Mouse (Mus musculus) heart, adult 2 months (tissue): Measurements from ENCODE around the gene Gm21970. TPM values are rescaled to one million over a fixed set of nuclear protein-coding genes. Genes with fewer than 3 reads are reported as not detected.

Experiments used
- DNase-seq, 2 experiments: peaks; one replicate each; pipeline ENCODE4 v3.0.0; 2021
- H3K27ac ChIP-seq: fragments of 200-600 bp; 2 replicates; pipeline ENCODE4 v1.8.1; 2022
- H3K27me3 ChIP-seq: fragments of 200-500 bp; 2 replicates; pipeline ENCODE4 v1.6.1; 2012; ENCODE audit warnings: mild to moderate bottlenecking, low read length, inconsistent platforms, mixed read lengths; ENCODE audit not compliant: control insufficient read depth, insufficient read depth
- H3K36me3 ChIP-seq: fragments of 200-500 bp; 2 replicates; pipeline ENCODE4 v1.6.1; 2012; ENCODE audit warnings: low read length, inconsistent platforms; ENCODE audit not compliant: control insufficient read depth, insufficient read depth
- H3K4me1 ChIP-seq: fragments of 200-500 bp; 2 replicates; pipeline ENCODE4 v1.6.1; 2011; ENCODE audit warnings: low read length; ENCODE audit not compliant: control insufficient read depth, insufficient read depth
- H3K4me3 ChIP-seq: fragments of 200-600 bp; 2 replicates; pipeline ENCODE4 v1.8.1; 2022
- H3K79me2 ChIP-seq: fragments of 200-500 bp; replicated peaks from 2 replicates; pipeline ENCODE4 v1.6.1; 2012; ENCODE audit warnings: mild to moderate bottlenecking, inconsistent platforms, low read length, moderate library complexity, mixed read lengths; ENCODE audit not compliant: control insufficient read depth, insufficient read depth
- H3K9ac ChIP-seq: fragments of 200-500 bp; 2 replicates; pipeline ENCODE4 v1.6.1; 2012; ENCODE audit warnings: low read depth, mild to moderate bottlenecking, control low read depth, inconsistent platforms, low read length, mixed read lengths
- CTCF ChIP-seq: fragments of 200-600 bp; IDR thresholded peaks from 2 replicates; pipeline ENCODE4 v1.8.1; 2022; ENCODE audit warnings: antibody characterized with exemption, mild to moderate bottlenecking, moderate library complexity
- EP300 ChIP-seq: fragments of 200-500 bp; IDR thresholded peaks from 2 replicates; pipeline ENCODE4 v1.6.1; 2011; ENCODE audit warnings: low read depth, low read length, control low read depth; ENCODE audit not compliant: insufficient read depth
- POLR2A ChIP-seq: fragments of 200-500 bp; IDR thresholded peaks from 2 replicates; pipeline ENCODE4 v1.6.1; 2011; ENCODE audit warnings: mild to moderate bottlenecking, low read depth, low read length, control low read depth; ENCODE audit not compliant: insufficient read depth
- WGBS: fragments of 180-500 bp; shearing (Covaris S2); methylation state at CpG from one replicate; pipeline ENCODE4 v1.1.7; 2018; 5-methylcytosine and 5-hydroxymethylcytosine counted together
- intact Hi-C: fragments of 180-260 bp; cut with DNase I; formaldehyde crosslinking; loops from one replicate; pipeline ENCODE4 v1.15.1; 2025
- polyA plus RNA-seq: library from polyadenylated mRNA; depleted of rRNA; stranded (reverse); fragments of >200 nt; gene quantifications from 2 replicates; pipeline ENCODE4 v1.2.3, GENCODE M21; 2012
- total RNA-seq, 2 experiments: library from RNA; stranded (reverse); gene quantifications; 2 replicates each; pipeline ENCODE4 v1.2.3; 2021

Gene Gm21970
- total and polyA plus RNA-seq, 3 experiments = not detected

GRCm38 (mm10) chr16:91398944-91399343 is 7.4 kb downstream of the Gm21970 start:
- H3K9ac ChIP-seq = no peak overlapping the region
- TF ChIP-seq POLR2A (no peak), EP300 (no peak), CTCF (no peak)
- no peak for DNase-seq
- H3K79me2 ChIP-seq = no peaks in the 10 kb centered on the region
- intact Hi-C loops = no loop called here
- no peaks in the 10 kb centered on the region for H3K27me3 ChIP-seq
- peaks cover 8% of the 10 kb centered on the region for H3K4me1 ChIP-seq
- H3K36me3 ChIP-seq = peaks cover 10% of the 10 kb centered on the region
- H3K27ac ChIP-seq = no peak overlapping the region
- 93% methylated on average over 7 of the region's 7 CpGs for WGBS
- H3K4me3 ChIP-seq = no peak overlapping the region

GRCm38 (mm10) chr16:91401569-91402165 is 10.1 kb downstream of the Gm21970 start:
- Histone ChIP-seq H3K27me3 (no peaks in the 10 kb centered on the region), H3K79me2 (no peaks in the 10 kb centered on the region), H3K4me3 (no peak overlapping the region), H3K36me3 (peaks cover 5% of the 10 kb centered on the region; the same call in 1 of the 2 replicates), H3K4me1 (peaks cover 3% of the 10 kb centered on the region), H3K27ac (peak overlapping the region; percentile 44; the same call in 1 of the 2 replicates), H3K9ac (no peak overlapping the region)
- DNase-seq = no peak
- intact Hi-C loops = no loop called here
- WGBS = 76% methylated on average over 6 of the region's 6 CpGs
- TF ChIP-seq EP300 (no peak), POLR2A (no peak)

GRCm38 (mm10) chr16:91403784-91404183 is 12.3 kb downstream of the Gm21970 start:
- TF ChIP-seq CTCF (no peak), EP300 (no peak)
- H3K27me3 ChIP-seq = no peaks in the 10 kb centered on the region
- H3K79me2 ChIP-seq = no peaks in the 10 kb centered on the region
- H3K4me3 ChIP-seq = no peak overlapping the region
- intact Hi-C loops = loop anchor here (2.0 kb wide), 1 partner anchor 37 kb away; no protein-coding TSS in a partner anchor
- no peak overlapping the region for H3K27ac ChIP-seq
- H3K4me1 ChIP-seq = peaks cover 7% of the 10 kb centered on the region
- peaks cover 14% of the 10 kb centered on the region for H3K36me3 ChIP-seq
- DNase-seq = no peak
- 68% methylated on average over 9 of the region's 9 CpGs for WGBS
- no peak overlapping the region for H3K9ac ChIP-seq

GRCm38 (mm10) chr16:91404187-91404586 is 12.7 kb downstream of the Gm21970 start:
- Histone ChIP-seq H3K79me2 (no peaks in the 10 kb centered on the region), H3K36me3 (peaks cover 16% of the 10 kb centered on the region), H3K27ac (no peak overlapping the region), H3K27me3 (no peaks in the 10 kb centered on the region), H3K9ac (no peak overlapping the region), H3K4me1 (peaks cover 9% of the 10 kb centered on the region), H3K4me3 (no peak overlapping the region)
- intact Hi-C loops = loop anchor here (2.0 kb wide), 1 partner anchor 37 kb away; no protein-coding TSS in a partner anchor
- 93% methylated on average over 8 of the region's 8 CpGs for WGBS
- no peak for DNase-seq
- TF ChIP-seq CTCF (no peak), POLR2A (no peak), EP300 (no peak)

- Histone ChIP-seq H3K27ac (peak overlapping the region; percentile 99), H3K4me3 (no peak overlapping the region), H3K36me3 (peaks cover 22% of the 10 kb centered on the region), H3K4me1 (peaks cover 11% of the 10 kb centered on the region), H3K9ac (no peak overlapping the region), H3K27me3 (no peaks in the 10 kb centered on the region), H3K79me2 (no peaks in the 10 kb centered on the region)
- intact Hi-C loops = loop anchor here (2.0 to 5.0 kb wide), 2 partner anchors 36 to 57 kb away; no protein-coding TSS in a partner anchor
- TF ChIP-seq POLR2A (no peak), CTCF (no peak), EP300 (no peak)
- no peak for DNase-seq
- WGBS = 67% methylated on average over 10 of the region's 10 CpGs
Measured at GRCm38 (mm10) chr16:91404828-91405577, 13.5 kb downstream of the Gm21970 start.
